Mouse (Mus musculus): ENCODE data around the gene BC051019.
A peak's percentile ranks its signal among the peaks of the same experiment; 100 is the strongest.

The BC051019 gene

GRCm38 (mm10) chr7:109710069-109710468 lies 13.6 kb downstream of the BC051019 start:
- no peak for DNase-seq (ENCODE audit: low read depth in 1 of 2, low spot score in 2 of 2)

- DNase-seq (ENCODE audit: low read depth in 1 of 2, low spot score in 2 of 2): no peak
Observed at GRCm38 (mm10) chr7:109708961-109709382, 14.7 kb downstream of the BC051019 start.

- DNase-seq (ENCODE audit: low read depth in 1 of 2, low spot score in 2 of 2): no peak
Observed at GRCm38 (mm10) chr7:109707023-109707785, 16.4 kb downstream of the BC051019 start.

- no peak for DNase-seq (ENCODE audit: low read depth in 1 of 2, low spot score in 2 of 2)
Observed at GRCm38 (mm10) chr7:109704461-109704860, 19.2 kb downstream of the BC051019 start.

GRCm38 (mm10) chr7:109704016-109704377 lies 19.7 kb downstream of the BC051019 start:
- no peak for DNase-seq (ENCODE audit: low read depth in 1 of 2, low spot score in 2 of 2)

- DNase-seq (ENCODE audit: low read depth in 1 of 2, low spot score in 2 of 2): peak; percentile 87 to 90
Observed at GRCm38 (mm10) chr7:109703190-109704015, 20.2 kb downstream of the BC051019 start, which contains the start of the genes St5 and Akip1. Gene St5, minus strand, starts transcription at chr7:109703605. Gene Akip1, plus strand, starts transcription at chr7:109703690.

- DNase-seq (ENCODE audit: low read depth in 1 of 2, low spot score in 2 of 2): no peak
Observed at GRCm38 (mm10) chr7:109702721-109703120, 20.9 kb downstream of the BC051019 start.

- DNase-seq (ENCODE audit: low read depth in 1 of 2, low spot score in 2 of 2): no peak
Observed at GRCm38 (mm10) chr7:109700213-109700612, 23.4 kb downstream of the BC051019 start.

- DNase-seq (ENCODE audit: low read depth in 1 of 2, low spot score in 2 of 2): no peak
Observed at GRCm38 (mm10) chr7:109695339-109695726, 28.3 kb downstream of the BC051019 start.

- no peak for DNase-seq (ENCODE audit: low read depth in 1 of 2, low spot score in 2 of 2)
Observed at GRCm38 (mm10) chr7:109694576-109695338, 28.9 kb downstream of the BC051019 start.

GRCm38 (mm10) chr7:109690961-109691360 lies 32.7 kb downstream of the BC051019 start:
- DNase-seq (ENCODE audit: low read depth in 1 of 2, low spot score in 2 of 2): no peak

- no peak for DNase-seq (ENCODE audit: low read depth in 1 of 2, low spot score in 2 of 2)
Observed at GRCm38 (mm10) chr7:109690101-109690500, 33.5 kb downstream of the BC051019 start.

- DNase-seq (ENCODE audit: low read depth in 1 of 2, low spot score in 2 of 2): no peak
Observed at GRCm38 (mm10) chr7:109686585-109687128, 37.0 kb downstream of the BC051019 start.

- no peak for DNase-seq (ENCODE audit: low read depth in 1 of 2, low spot score in 2 of 2)
Observed at GRCm38 (mm10) chr7:109680879-109681278, 42.8 kb downstream of the BC051019 start.

- no peak for DNase-seq (ENCODE audit: low read depth in 1 of 2, low spot score in 2 of 2)
Observed at GRCm38 (mm10) chr7:109680284-109680683, 43.4 kb downstream of the BC051019 start.

- no peak for DNase-seq (ENCODE audit: low read depth in 1 of 2, low spot score in 2 of 2)
Observed at GRCm38 (mm10) chr7:109674944-109675628, 48.6 kb downstream of the BC051019 start.

- DNase-seq (ENCODE audit: low read depth in 1 of 2, low spot score in 2 of 2): no peak
Observed at GRCm38 (mm10) chr7:109671581-109672471, 51.8 kb downstream of the BC051019 start.

GRCm38 (mm10) chr7:109669426-109670170 lies 54.1 kb downstream of the BC051019 start:
- no peak for DNase-seq (ENCODE audit: low read depth in 1 of 2, low spot score in 2 of 2)

GRCm38 (mm10) chr7:109666664-109667063 lies 57.0 kb downstream of the BC051019 start:
- DNase-seq (ENCODE audit: low read depth in 1 of 2, low spot score in 2 of 2): no peak

Data from monocyte, adult 2 months (primary cell).